Mouse (Mus musculus): Measurements from ENCODE around the gene Msh5. TPM values are rescaled to one million over a fixed set of nuclear protein-coding genes. Genes with fewer than 3 reads are reported as not detected.
A peak's percentile ranks its signal among the peaks of the same experiment; 100 is the strongest.

The Msh5 gene
- polyA plus RNA-seq, 1 experiment = 1.6 TPM

GRCm38 (mm10) chr17:34982328-34982727 lies 64.2 kb downstream of the Msh5 start:
- no peaks in the 10 kb centered on the region for H3K27me3 ChIP-seq (replicated peaks; ENCODE audit: control insufficient read depth, insufficient read depth, low read length)
- no peak for TF ChIP-seq CTCF (conservative IDR thresholded peaks at IDR 0.05; ENCODE audit: insufficient read depth, insufficient read length, low read depth, low read length)
- TF ChIP-seq POLR2A (IDR thresholded peaks at IDR 0.05; ENCODE audit: low read depth, low read length) = no peak
- DNase-seq = no peak
- H3K36me3 ChIP-seq (ENCODE audit: control insufficient read depth, insufficient read depth, low read length) = no peaks in the 10 kb centered on the region
- WGBS = under 1% methylated on average over 15 of the region's 15 CpGs
- H3K27ac ChIP-seq (ENCODE audit: insufficient read depth, low read depth, low read length) = no peak overlapping the region
- peaks cover 15% of the 10 kb centered on the region; the same call in 1 of the 2 replicates for H3K4me1 ChIP-seq (ENCODE audit: control insufficient read depth, insufficient read depth, low read length)
- H3K4me3 ChIP-seq (ENCODE audit: insufficient read depth, low read depth, low read length) = peak overlapping the region; percentile 81

GRCm38 (mm10) chr17:34981690-34982180 lies 64.8 kb downstream of the Msh5 start, which contains the start of gene Lsm2:
Gene Lsm2 (plus strand): TSS chr17:34981862.
- H3K4me3 ChIP-seq (ENCODE audit: insufficient read depth, low read depth, low read length) = peak within 1 kb of the TSS; percentile 81
- peak; percentile 96 for DNase-seq
- no peak for TF ChIP-seq CTCF (conservative IDR thresholded peaks at IDR 0.05; ENCODE audit: insufficient read depth, insufficient read length, low read depth, low read length)
- peak; percentile 86 for TF ChIP-seq POLR2A (IDR thresholded peaks at IDR 0.05; ENCODE audit: low read depth, low read length)
- H3K27ac ChIP-seq (ENCODE audit: insufficient read depth, low read depth, low read length) = peak within 1 kb of the TSS; percentile 93
- no peaks in the 10 kb centered on the region for H3K27me3 ChIP-seq (replicated peaks; ENCODE audit: control insufficient read depth, insufficient read depth, low read length)
- WGBS = under 1% methylated on average over 58 of the region's 58 CpGs
- H3K4me1 ChIP-seq (ENCODE audit: control insufficient read depth, insufficient read depth, low read length) = peaks cover 15% of the 10 kb centered on the region; the same call in 1 of the 2 replicates
- H3K36me3 ChIP-seq (ENCODE audit: control insufficient read depth, insufficient read depth, low read length) = no peaks in the 10 kb centered on the region

DNA sequence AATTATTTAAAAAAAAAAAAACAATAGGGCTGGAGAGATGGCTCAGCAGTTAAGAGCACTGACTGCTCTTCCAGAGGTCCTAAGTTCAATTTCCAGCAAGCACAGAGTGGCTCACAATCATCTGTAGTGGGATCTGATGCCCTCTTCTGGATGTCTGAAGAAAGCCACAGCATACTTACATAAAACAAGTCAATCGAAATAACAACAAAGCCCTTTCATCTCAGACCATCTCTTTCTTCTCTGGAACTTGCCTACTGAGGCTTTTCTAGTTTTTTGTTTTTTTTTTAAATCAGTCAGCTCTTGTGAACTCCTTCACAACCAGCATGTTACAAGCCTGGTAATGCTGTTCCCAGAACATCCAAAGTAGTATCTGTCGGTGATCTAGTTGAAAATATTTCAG lies 65.9 kb downstream of the Msh5 start:
- peak; percentile 86 for DNase-seq
- peaks cover 20% of the 10 kb centered on the region; the same call in 1 of the 2 replicates for H3K4me1 ChIP-seq (ENCODE audit: control insufficient read depth, insufficient read depth, low read length)
- peak overlapping the region; percentile 34; the same call in 1 of the 2 replicates for H3K4me3 ChIP-seq (ENCODE audit: insufficient read depth, low read depth, low read length)
- H3K27ac ChIP-seq (ENCODE audit: insufficient read depth, low read depth, low read length) = peak overlapping the region; percentile 65
- TF ChIP-seq CTCF (conservative IDR thresholded peaks at IDR 0.05; ENCODE audit: insufficient read depth, insufficient read length, low read depth, low read length) (peak; percentile 40), POLR2A (IDR thresholded peaks at IDR 0.05; ENCODE audit: low read depth, low read length) (no peak)
- no peaks in the 10 kb centered on the region for H3K36me3 ChIP-seq (ENCODE audit: control insufficient read depth, insufficient read depth, low read length)
- H3K27me3 ChIP-seq (replicated peaks; ENCODE audit: control insufficient read depth, insufficient read depth, low read length) = no peaks in the 10 kb centered on the region
- WGBS = 5% methylated on average over 2 of the region's 2 CpGs

DNA sequence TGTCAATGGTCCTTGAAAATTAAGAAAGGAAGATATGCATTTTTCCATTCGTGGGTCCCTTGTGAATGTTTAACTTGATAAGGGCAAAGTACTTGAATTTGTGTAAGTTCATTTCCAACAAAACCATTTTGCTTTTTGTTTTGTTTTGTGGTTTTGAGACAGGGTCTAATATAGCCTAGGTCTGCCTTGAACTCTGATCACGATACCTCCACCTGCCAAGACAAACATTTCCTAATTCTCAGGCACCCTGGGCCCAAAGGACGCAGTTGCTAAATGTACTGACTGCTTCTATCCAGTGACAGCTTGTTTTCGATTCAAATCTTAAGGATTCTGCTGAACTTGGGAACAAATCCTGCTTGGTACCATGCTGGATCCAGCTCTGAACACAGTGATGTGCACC lies 66.9 kb downstream of the Msh5 start:
- DNase-seq = peak; percentile 57
- 59% methylated on average over 4 of the region's 4 CpGs for WGBS

More for the DNA sequence above, 66.9 kb downstream of the Msh5 start:
- Histone ChIP-seq H3K27me3 (replicated peaks; ENCODE audit: control insufficient read depth, insufficient read depth, low read length) (no peaks in the 10 kb centered on the region), H3K4me3 (ENCODE audit: insufficient read depth, low read depth, low read length) (no peak overlapping the region), H3K4me1 (ENCODE audit: control insufficient read depth, insufficient read depth, low read length) (peaks cover 22% of the 10 kb centered on the region; the same call in 1 of the 2 replicates), H3K27ac (ENCODE audit: insufficient read depth, low read depth, low read length) (peak overlapping the region; percentile 85), H3K36me3 (ENCODE audit: control insufficient read depth, insufficient read depth, low read length) (no peaks in the 10 kb centered on the region)
- TF ChIP-seq POLR2A (IDR thresholded peaks at IDR 0.05; ENCODE audit: low read depth, low read length) (no peak), CTCF (conservative IDR thresholded peaks at IDR 0.05; ENCODE audit: insufficient read depth, insufficient read length, low read depth, low read length) (no peak)

Other genes with a start within 250 kb of the Msh5 start
- gene Cyp21a1, start 242.2 kb downstream of the Msh5 start, polyA plus RNA-seq (2012; rRNA removed) = 0.23 and 29.2 TPM in 2 replicates
- 35.7 and 36.7 TPM in 2 replicates for gene Stk19, start 209.8 kb downstream of the Msh5 start, polyA plus RNA-seq (2012; rRNA removed)
- gene Dxo, start 209.7 kb downstream of the Msh5 start, polyA plus RNA-seq (2012; rRNA removed) = 52.6 and 59.2 TPM in 2 replicates
- gene Skiv2l, start 196.5 kb downstream of the Msh5 start, polyA plus RNA-seq (2012; rRNA removed) = 58.2 and 69.5 TPM in 2 replicates
- gene Nelfe, start 196.4 kb downstream of the Msh5 start, polyA plus RNA-seq (2012; rRNA removed) = 24.2 and 26.2 TPM in 2 replicates
- gene Cfb, start 184.2 kb downstream of the Msh5 start, polyA plus RNA-seq (2012; rRNA removed) = 191 and 199 TPM in 2 replicates
- 9.4 and 10.8 TPM in 2 replicates for gene Zbtb12, start 167.3 kb downstream of the Msh5 start, polyA plus RNA-seq (2012; rRNA removed)
- 0.05 TPM in 1 of 2 replicates, not detected in the other for gene Gm20547, start 164.7 kb downstream of the Msh5 start, polyA plus RNA-seq (2012; rRNA removed)
- 62.9 and 73.4 TPM in 2 replicates for gene C2, start 148.5 kb downstream of the Msh5 start, polyA plus RNA-seq (2012; rRNA removed)
- gene Ehmt2, start 148.3 kb downstream of the Msh5 start, polyA plus RNA-seq (2012; rRNA removed) = 134 and 169 TPM in 2 replicates
- gene Slc44a4, start 132.3 kb downstream of the Msh5 start, polyA plus RNA-seq (2012; rRNA removed) = 73.5 and 88.1 TPM in 2 replicates
- 448 and 498 TPM in 2 replicates for gene Neu1, start 115.5 kb downstream of the Msh5 start, polyA plus RNA-seq (2012; rRNA removed)
- 38.8 and 56.5 TPM in 2 replicates for gene Hspa1b, start 87.5 kb downstream of the Msh5 start, polyA plus RNA-seq (2012; rRNA removed)
- not detected in 2 replicates for gene Gm20481, start 76.8 kb downstream of the Msh5 start, polyA plus RNA-seq (2012; rRNA removed)
- gene Hspa1a, start 74.6 kb downstream of the Msh5 start, polyA plus RNA-seq (2012; rRNA removed) = 23.4 and 31.5 TPM in 2 replicates
- gene Hspa1l, start 74.0 kb downstream of the Msh5 start, polyA plus RNA-seq (2012; rRNA removed) = 0.33 and 0.58 TPM in 2 replicates
- 70.2 and 88.2 TPM in 2 replicates for gene Lsm2, start 64.9 kb downstream of the Msh5 start, polyA plus RNA-seq (2012; rRNA removed)
- gene Vars, start 45.8 kb downstream of the Msh5 start, polyA plus RNA-seq (2012; rRNA removed) = 52.5 and 64.5 TPM in 2 replicates
- gene Vwa7, start 30.2 kb downstream of the Msh5 start, polyA plus RNA-seq (2012; rRNA removed) = 0.80 and 0.89 TPM in 2 replicates
- gene Sapcd1, start 18.7 kb downstream of the Msh5 start, polyA plus RNA-seq (2012; rRNA removed) = 0.69 and 0.77 TPM in 2 replicates
- gene Clic1, start 3.2 kb upstream of the Msh5 start, polyA plus RNA-seq (2012; rRNA removed) = 105 and 117 TPM in 2 replicates
- gene Ddah2, start 12.3 kb upstream of the Msh5 start, polyA plus RNA-seq (2012; rRNA removed) = 37.7 and 41.0 TPM in 2 replicates
- 0.13 and 0.16 TPM in 2 replicates for gene Ly6g6c, start 18.6 kb upstream of the Msh5 start, polyA plus RNA-seq (2012; rRNA removed)
- gene Mpig6b, start 19.4 kb upstream of the Msh5 start, polyA plus RNA-seq (2012; rRNA removed) = 0.46 and 0.66 TPM in 2 replicates
- gene Ly6g6e, start 30.2 kb upstream of the Msh5 start, polyA plus RNA-seq (2012; rRNA removed) = 2.1 and 2.5 TPM in 2 replicates
- gene Ly6g6d, start 31.3 kb upstream of the Msh5 start, polyA plus RNA-seq (2012; rRNA removed) = 8.1 and 8.9 TPM in 2 replicates
- gene Ly6g6f, start 38.9 kb upstream of the Msh5 start, polyA plus RNA-seq (2012; rRNA removed) = not detected in 2 replicates
- 156 and 217 TPM in 2 replicates for gene Abhd16a, start 42.5 kb upstream of the Msh5 start, polyA plus RNA-seq (2012; rRNA removed)
- not detected in 2 replicates for gene Ly6g5c, start 61.5 kb upstream of the Msh5 start, polyA plus RNA-seq (2012; rRNA removed)
- gene Ly6g5b, start 68.7 kb upstream of the Msh5 start, polyA plus RNA-seq (2012; rRNA removed) = 0.81 and 1.0 TPM in 2 replicates
- 15.1 and 15.5 TPM in 2 replicates for gene Gpank1, start 74.7 kb upstream of the Msh5 start, polyA plus RNA-seq (2012; rRNA removed)
- 434 and 474 TPM in 2 replicates for gene Csnk2b, start 75.3 kb upstream of the Msh5 start, polyA plus RNA-seq (2012; rRNA removed)
- gene D17H6S53E, start 79.6 kb upstream of the Msh5 start, polyA plus RNA-seq (2012; rRNA removed) = 10.7 and 12.9 TPM in 2 replicates
- gene Apom, start 85.3 kb upstream of the Msh5 start, polyA plus RNA-seq (2012; rRNA removed) = 138 and 157 TPM in 2 replicates
- gene Bag6, start 88.4 kb upstream of the Msh5 start, polyA plus RNA-seq (2012; rRNA removed) = 145 and 160 TPM in 2 replicates
- 237 and 272 TPM in 2 replicates for gene Prrc2a, start 118.2 kb upstream of the Msh5 start, polyA plus RNA-seq (2012; rRNA removed)
- gene Aif1, start 129.3 kb upstream of the Msh5 start, polyA plus RNA-seq (2012; rRNA removed) = 0.65 and 2.6 TPM in 2 replicates
- 9.4 and 17.7 TPM in 2 replicates for gene Lst1, start 141.7 kb upstream of the Msh5 start, polyA plus RNA-seq (2012; rRNA removed)
- 2.5 and 20.9 TPM in 2 replicates for gene Ltb, start 147.7 kb upstream of the Msh5 start, polyA plus RNA-seq (2012; rRNA removed)
- gene Tnf, start 155.3 kb upstream of the Msh5 start, polyA plus RNA-seq (2012; rRNA removed) = 0.64 and 0.94 TPM in 2 replicates
- gene Lta, start 158.6 kb upstream of the Msh5 start, polyA plus RNA-seq (2012; rRNA removed) = 0.08 and 1.1 TPM in 2 replicates
- gene Gm16181, start 174.1 kb upstream of the Msh5 start, polyA plus RNA-seq (2012; rRNA removed) = not detected in 2 replicates
- 6.6 and 6.7 TPM in 2 replicates for gene Atp6v1g2, start 186.9 kb upstream of the Msh5 start, polyA plus RNA-seq (2012; rRNA removed)
- gene Nfkbil1, start 189.0 kb upstream of the Msh5 start, polyA plus RNA-seq (2012; rRNA removed) = 11.5 and 11.7 TPM in 2 replicates
- 203 and 206 TPM in 2 replicates for gene Ddx39b, start 195.0 kb upstream of the Msh5 start, polyA plus RNA-seq (2012; rRNA removed)
- 340 and 351 TPM in 2 replicates for gene H2-D1, start 216.0 kb upstream of the Msh5 start, polyA plus RNA-seq (2012; rRNA removed)

All from kidney, adult 2 months (tissue).